Mouse (Mus musculus) midbrain, embryonic 16.5 days (tissue): ENCODE results near the gene Taf5. TPM values are rescaled to one million over a fixed set of nuclear protein-coding genes. Genes with fewer than 3 reads are reported as not detected.

Experiments used
- ATAC-seq: fragments of 200-750 bp; cut with Nextera tagmentation; 2 replicates; pipeline ENCODE4 v1.8.0; 2017; ENCODE audit warnings: moderate TSS enrichment
- H3K27ac ChIP-seq: fragments of 300-500 bp; sonication (generic); 2 replicates; pipeline ENCODE4 v1.5.1; 2014; ENCODE audit warnings: mild to moderate bottlenecking, low read length, mixed read lengths
- H3K27me3 ChIP-seq: fragments of 300-500 bp; sonication (generic); 2 replicates; pipeline ENCODE4 v1.6.1; 2014; ENCODE audit warnings: low read depth, low read length, mixed read lengths; ENCODE audit not compliant: control insufficient read depth, insufficient read depth
- H3K36me3 ChIP-seq: fragments of 300-500 bp; sonication (generic); 2 replicates; pipeline ENCODE4 v1.6.1; 2014; ENCODE audit warnings: mild to moderate bottlenecking, low read length, moderate library complexity, mixed read lengths; ENCODE audit not compliant: control insufficient read depth, insufficient read depth
- H3K4me1 ChIP-seq: fragments of 300-500 bp; sonication (generic); 2 replicates; pipeline ENCODE4 v1.6.1; 2014; ENCODE audit warnings: mild to moderate bottlenecking, low read length, mixed read lengths; ENCODE audit not compliant: control insufficient read depth, insufficient read depth
- H3K4me2 ChIP-seq: fragments of 300-500 bp; sonication (generic); 2 replicates; pipeline ENCODE4 v1.6.1; 2014; ENCODE audit warnings: mild to moderate bottlenecking, low read length, mixed read lengths
- H3K4me3 ChIP-seq: fragments of 300-500 bp; sonication (generic); 2 replicates; pipeline ENCODE4 v1.5.1; 2014; ENCODE audit warnings: low read depth, mild to moderate bottlenecking, low read length, moderate library complexity, mixed read lengths
- H3K9ac ChIP-seq: fragments of 300-500 bp; sonication (generic); 2 replicates; pipeline ENCODE4 v1.6.1; 2014; ENCODE audit warnings: low read depth, low read length, mixed read lengths
- H3K9me3 ChIP-seq: fragments of 300-500 bp; sonication (generic); replicated peaks from 2 replicates; pipeline ENCODE4 v1.6.1; 2014; ENCODE audit warnings: mild to moderate bottlenecking, low read length, mixed read lengths; ENCODE audit not compliant: control insufficient read depth, poor library complexity, severe bottlenecking
- WGBS: fragments of 180-500 bp; shearing (Covaris S2); extraction: QIAGEN DNeasy Blood & Tissue Kit; methylation state at CpG from one replicate; pipeline ENCODE4 v1.1.7; 2014; 5-methylcytosine and 5-hydroxymethylcytosine counted together
- polyA plus RNA-seq: library from polyadenylated mRNA; unstranded; fragments of >200 nt; fragmentation: Nextera tagmentation; extraction: Ambion mirVana; gene quantifications from 2 replicates; pipeline ENCODE4 v1.2.1, GENCODE M21; 2015

Taf5 gene
- polyA plus RNA-seq, 1 experiment from 2014 or later = 5.1 TPM

DNA sequence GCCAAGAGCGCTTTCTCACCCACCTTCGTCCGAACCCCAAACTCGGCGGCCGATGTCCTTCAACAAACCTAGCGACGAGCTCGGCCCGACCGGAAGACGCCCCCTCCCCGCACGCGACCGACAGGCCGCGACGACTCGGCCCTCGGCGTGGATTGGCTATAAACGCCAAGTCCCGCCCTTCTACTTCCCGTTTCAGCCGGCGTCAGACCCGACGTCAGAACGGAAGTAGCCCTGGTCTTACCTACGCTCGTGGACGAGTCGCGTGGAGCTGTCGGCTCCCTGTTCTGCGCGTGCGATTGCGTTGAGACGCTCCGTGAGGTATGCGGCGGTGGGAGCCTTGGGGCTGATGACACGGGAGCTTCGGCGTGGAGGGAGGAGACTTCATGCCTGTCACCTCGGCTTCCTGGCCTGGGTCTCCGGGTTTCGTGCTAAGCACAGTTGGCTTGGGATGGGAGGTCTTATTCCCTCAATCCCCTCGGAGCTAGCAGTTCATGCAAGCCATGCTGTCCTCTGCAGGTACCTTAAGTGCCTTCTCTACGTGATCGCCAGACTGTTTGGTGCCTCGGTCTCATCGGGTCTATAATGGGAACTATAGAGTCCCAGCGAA is 23.1 kb downstream of the Taf5 start, which contains the start of the genes Usmg5 and Pdcd11:
Gene Usmg5 (minus strand): TSS at position 98 of the 607 bp plus-strand sequence.
Gene Pdcd11 (plus strand): TSS at position 219 of the 607 bp plus-strand sequence.
- Histone ChIP-seq H3K4me1 (peaks cover 25% of the 10 kb centered on the region), H3K9ac (peak within 1 kb of the TSS; percentile 99), H3K4me3 (peak within 1 kb of the TSS; percentile 96), H3K9me3 (no peaks in the 10 kb centered on the region), H3K36me3 (peaks cover 10% of the 10 kb centered on the region; the same call in 1 of the 2 replicates), H3K27ac (peak within 1 kb of the TSS; percentile 90), H3K4me2 (peak within 1 kb of the TSS; percentile 95), H3K27me3 (no peaks in the 10 kb centered on the region)
- peak; percentile 99 for ATAC-seq
- under 1% methylated on average over 56 of the region's 56 CpGs for WGBS

DNA sequence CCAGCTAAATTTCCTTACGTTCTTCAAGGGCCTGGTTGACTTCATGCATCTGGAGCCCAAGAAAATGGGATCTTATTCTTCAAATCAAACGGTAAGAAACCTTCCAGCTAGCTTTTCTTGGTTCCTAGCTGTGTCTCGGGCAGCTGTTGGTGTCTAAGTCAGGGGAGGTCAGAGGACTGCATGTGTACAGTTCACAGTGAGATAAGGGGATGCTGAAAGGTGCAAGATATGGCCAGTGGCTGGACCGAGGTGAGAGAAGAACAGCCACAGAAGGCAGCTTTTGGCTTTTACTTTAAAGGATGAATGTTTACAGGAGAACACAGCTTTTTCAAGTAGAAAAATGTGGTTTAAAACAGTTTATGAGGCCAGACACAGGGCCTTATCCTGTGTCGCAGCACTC is 33.5 kb downstream of the Taf5 start:
- H3K27me3 ChIP-seq = no peaks in the 10 kb centered on the region
- no peak overlapping the region for H3K4me3 ChIP-seq
- no peaks in the 10 kb centered on the region for H3K9me3 ChIP-seq
- no peak overlapping the region for H3K27ac ChIP-seq
- whole genome bisulfite sequencing = 94% methylated on average over 5 of the region's 5 CpGs
- H3K36me3 ChIP-seq = peaks cover 43% of the 10 kb centered on the region
- no peaks in the 10 kb centered on the region for H3K4me1 ChIP-seq
- ATAC-seq = no peak
- no peak overlapping the region for H3K9ac ChIP-seq
- no peak overlapping the region for H3K4me2 ChIP-seq

DNA sequence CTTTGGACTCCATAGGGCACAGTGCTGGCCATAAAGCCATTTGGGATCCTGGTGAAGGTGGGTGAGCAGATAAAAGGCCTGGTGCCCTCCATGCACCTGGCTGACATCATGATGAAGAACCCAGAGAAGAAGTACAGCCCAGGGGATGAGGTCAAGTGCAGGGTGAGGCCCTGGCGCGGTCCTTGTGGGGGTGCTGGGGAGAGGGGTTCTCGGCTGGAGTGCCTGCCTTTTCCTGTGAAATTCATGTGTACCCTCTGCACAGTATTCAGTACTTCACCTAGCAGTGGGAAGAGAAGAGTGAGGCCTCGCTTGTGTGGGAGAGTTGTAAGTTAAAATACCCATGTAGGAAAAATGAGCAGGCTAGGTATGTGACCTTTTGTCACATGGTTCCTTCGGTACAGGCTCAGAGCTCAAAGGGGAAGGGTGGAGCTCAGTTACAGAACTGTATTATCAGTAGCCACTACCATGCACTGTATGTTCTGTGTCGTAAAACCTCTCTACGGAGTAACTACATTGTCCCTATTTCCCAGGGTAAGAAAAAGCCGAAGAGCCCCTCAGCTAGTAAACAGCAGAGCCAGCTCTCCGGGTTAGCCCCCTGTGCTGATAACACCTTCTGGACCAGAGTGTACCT is 37.2 kb downstream of the Taf5 start:
- H3K9ac ChIP-seq = no peak overlapping the region
- over 99% methylated on average over 9 of the region's 9 CpGs for WGBS
- H3K27ac ChIP-seq = no peak overlapping the region
- no peaks in the 10 kb centered on the region for H3K4me1 ChIP-seq
- H3K9me3 ChIP-seq = no peaks in the 10 kb centered on the region
- no peak for ATAC-seq
- H3K4me2 ChIP-seq = no peak overlapping the region
- peaks cover 63% of the 10 kb centered on the region for H3K36me3 ChIP-seq
- no peak overlapping the region for H3K4me3 ChIP-seq
- H3K27me3 ChIP-seq = no peaks in the 10 kb centered on the region

DNA sequence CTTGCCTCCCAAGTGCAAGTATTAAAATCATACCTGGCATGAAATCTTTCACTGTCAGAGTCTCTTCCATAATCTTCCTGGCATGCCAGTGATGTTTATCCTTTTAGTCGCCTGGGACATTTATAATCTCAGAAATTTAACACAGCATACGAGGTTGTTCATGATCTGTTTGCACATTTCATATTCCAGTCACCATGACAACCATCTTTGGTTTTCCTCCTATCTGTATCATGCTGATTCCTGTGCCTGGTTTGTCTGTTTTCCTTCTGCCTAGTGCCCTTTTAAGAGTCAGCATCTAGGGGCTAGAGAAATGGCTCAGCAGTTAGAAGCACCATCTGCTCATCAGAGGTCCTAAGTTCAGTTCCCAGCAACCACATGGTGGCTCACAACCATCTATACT is 51.1 kb downstream of the Taf5 start:
- Histone ChIP-seq H3K9me3 (no peaks in the 10 kb centered on the region), H3K27ac (no peak overlapping the region), H3K4me1 (no peaks in the 10 kb centered on the region), H3K4me2 (no peak overlapping the region), H3K9ac (no peak overlapping the region), H3K27me3 (no peaks in the 10 kb centered on the region), H3K4me3 (no peak overlapping the region), H3K36me3 (peaks cover 24% of the 10 kb centered on the region)
- WGBS = 81% methylated on average over 2 of the region's 2 CpGs
- no peak for ATAC-seq

DNA sequence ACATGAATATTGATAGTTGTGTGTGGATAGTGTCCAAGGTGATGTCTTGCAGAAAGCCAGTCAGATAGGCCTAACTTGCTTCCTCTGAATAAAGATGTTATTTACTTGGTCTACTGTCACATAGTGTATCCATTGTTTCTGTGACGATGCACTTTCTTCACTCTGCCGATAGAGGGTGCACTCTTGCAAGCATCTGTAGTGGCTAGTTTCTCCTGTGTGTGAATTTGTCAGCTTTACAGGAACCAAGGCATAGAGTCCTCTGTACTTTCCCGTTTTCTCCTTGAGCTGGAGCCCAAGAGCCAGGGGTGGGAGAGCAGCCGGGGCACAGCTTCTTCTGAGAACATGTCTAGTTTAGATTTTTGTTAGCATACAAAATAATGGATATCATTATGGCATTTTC is 53.5 kb downstream of the Taf5 start:
- H3K36me3 ChIP-seq = peaks cover 25% of the 10 kb centered on the region
- H3K4me3 ChIP-seq = no peak overlapping the region
- no peaks in the 10 kb centered on the region for H3K27me3 ChIP-seq
- no peaks in the 10 kb centered on the region for H3K4me1 ChIP-seq
- H3K9ac ChIP-seq = no peak overlapping the region
- H3K4me2 ChIP-seq = no peak overlapping the region
- ATAC-seq = no peak
- no peaks in the 10 kb centered on the region for H3K9me3 ChIP-seq
- 39% methylated on average over 4 of the region's 4 CpGs for WGBS
- H3K27ac ChIP-seq = no peak overlapping the region

DNA sequence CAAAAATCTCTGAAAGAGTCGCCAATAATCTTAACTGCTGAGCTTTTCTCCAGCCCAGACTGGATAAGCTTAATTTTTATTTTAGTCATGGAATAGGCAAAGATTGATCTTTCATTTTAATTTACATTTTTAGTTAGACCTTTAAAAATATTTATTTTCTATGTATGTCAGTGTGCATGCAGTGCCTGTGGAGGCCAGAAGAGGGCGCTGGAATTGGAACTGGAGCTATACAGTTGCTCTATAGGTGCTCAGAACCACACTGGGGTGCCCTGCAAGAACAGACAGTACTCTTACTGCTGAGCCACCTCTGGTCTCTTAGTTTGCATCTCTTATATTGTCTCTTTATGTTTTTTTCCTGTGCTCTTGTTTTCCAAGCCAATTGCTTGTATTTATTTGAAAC is 55.3 kb downstream of the Taf5 start:
- H3K27me3 ChIP-seq = no peaks in the 10 kb centered on the region
- H3K4me1 ChIP-seq = no peaks in the 10 kb centered on the region
- H3K36me3 ChIP-seq = peaks cover 24% of the 10 kb centered on the region
- no peak overlapping the region for H3K9ac ChIP-seq
- no peak for ATAC-seq
- H3K27ac ChIP-seq = no peak overlapping the region
- no peaks in the 10 kb centered on the region for H3K9me3 ChIP-seq
- H3K4me3 ChIP-seq = no peak overlapping the region
- no peak overlapping the region for H3K4me2 ChIP-seq
- 30% methylated on average over 2 of the region's 2 CpGs for WGBS

DNA sequence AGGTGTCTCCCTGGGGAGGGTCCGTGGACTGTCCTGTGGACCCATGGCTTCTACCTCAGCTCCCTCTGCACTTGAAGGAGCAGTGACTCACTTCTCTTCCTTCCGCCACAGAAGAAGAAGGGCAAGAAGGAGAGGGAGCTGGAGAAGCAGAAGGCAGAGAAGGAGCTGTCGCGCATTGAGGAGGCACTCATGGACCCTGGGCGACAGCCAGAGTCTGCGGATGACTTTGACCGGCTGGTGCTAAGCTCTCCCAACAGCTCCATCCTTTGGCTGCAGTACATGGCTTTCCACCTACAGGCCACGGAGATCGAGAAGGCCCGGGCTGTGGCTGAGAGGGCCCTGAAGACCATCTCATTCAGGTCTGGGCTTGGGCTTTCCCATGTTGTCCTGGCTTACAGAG is 60.6 kb downstream of the Taf5 start:
- peaks cover 40% of the 10 kb centered on the region for H3K36me3 ChIP-seq
- H3K4me1 ChIP-seq = no peaks in the 10 kb centered on the region
- no peak for ATAC-seq

DNA sequence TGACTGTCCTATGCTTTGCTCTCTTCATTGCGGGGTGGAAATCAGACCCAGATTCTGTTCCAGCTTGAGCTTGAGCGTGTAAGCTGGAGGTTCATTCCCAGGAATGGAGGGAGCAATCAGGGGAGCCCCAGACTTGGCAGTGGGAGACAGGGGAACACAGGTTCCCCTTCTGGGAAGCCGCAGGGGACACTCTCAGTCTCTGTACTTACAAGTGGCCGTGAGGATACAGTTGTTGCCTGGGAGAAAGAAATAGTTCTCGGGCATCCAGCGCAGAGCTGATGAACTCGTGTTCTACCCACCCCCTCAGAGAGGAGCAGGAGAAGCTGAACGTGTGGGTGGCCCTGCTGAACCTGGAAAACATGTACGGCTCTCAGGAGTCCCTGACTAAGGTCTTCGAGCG is 61.3 kb downstream of the Taf5 start:
- H3K36me3 ChIP-seq = peaks cover 40% of the 10 kb centered on the region
- WGBS = 96% methylated on average over 11 of the region's 11 CpGs
- H3K27ac ChIP-seq = no peak overlapping the region
- no peak overlapping the region for H3K4me3 ChIP-seq
- no peak overlapping the region for H3K9ac ChIP-seq
- H3K9me3 ChIP-seq = no peaks in the 10 kb centered on the region
- no peak for ATAC-seq
- H3K27me3 ChIP-seq = no peaks in the 10 kb centered on the region
- no peaks in the 10 kb centered on the region for H3K4me1 ChIP-seq
- H3K4me2 ChIP-seq = no peak overlapping the region

More for the DNA sequence above, 60.6 kb downstream of the Taf5 start:
- Histone ChIP-seq H3K4me2 (no peak overlapping the region), H3K9ac (no peak overlapping the region), H3K27ac (no peak overlapping the region), H3K27me3 (no peaks in the 10 kb centered on the region), H3K4me3 (no peak overlapping the region), H3K9me3 (no peaks in the 10 kb centered on the region)
- 95% methylated on average over 10 of the region's 10 CpGs for WGBS

DNA sequence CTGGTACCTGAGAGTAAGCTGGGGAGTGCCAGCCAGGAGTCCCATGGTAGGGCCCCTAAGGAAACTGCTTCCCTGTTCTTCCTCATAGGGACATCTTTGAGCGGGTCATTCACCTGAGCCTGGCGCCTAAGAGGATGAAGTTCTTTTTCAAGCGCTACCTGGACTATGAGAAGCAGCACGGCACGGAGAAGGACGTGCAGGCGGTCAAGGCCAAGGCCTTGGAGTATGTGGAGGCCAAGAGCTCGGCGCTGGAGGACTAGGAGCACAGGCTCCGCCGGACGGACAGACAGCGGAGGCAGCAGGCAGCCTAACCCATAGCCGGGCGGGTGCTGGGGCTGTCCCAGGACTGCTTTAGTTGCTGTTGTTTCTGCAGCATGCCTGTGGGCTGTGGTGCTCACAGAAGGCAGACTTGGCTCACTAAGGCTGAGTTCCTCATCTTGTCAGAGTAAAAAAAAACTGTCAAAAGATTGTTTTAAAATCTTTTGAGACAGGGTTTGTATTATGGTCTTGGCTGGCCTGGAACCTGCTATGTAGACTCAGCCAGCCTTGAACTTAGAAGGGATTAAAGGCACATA is 63.1 kb downstream of the Taf5 start:
- Histone ChIP-seq H3K36me3 (peaks cover 36% of the 10 kb centered on the region), H3K27me3 (no peaks in the 10 kb centered on the region), H3K4me1 (no peaks in the 10 kb centered on the region), H3K9me3 (no peaks in the 10 kb centered on the region), H3K4me3 (no peak overlapping the region), H3K9ac (no peak overlapping the region), H3K27ac (no peak overlapping the region), H3K4me2 (no peak overlapping the region)
- WGBS = 97% methylated on average over 15 of the region's 15 CpGs
- ATAC-seq = no peak
